Mouse (Mus musculus) G1E (cell line): ENCODE results near the gene Zbtb8a.

ENCODE experiments used
- CTCF ChIP-seq: IDR thresholded peaks from 2 replicates; pipeline ENCODE4 v1.5.1; 2012; ENCODE audit warnings: low read depth, low read length, inconsistent platforms, mixed read lengths
- GATA1 ChIP-seq: IDR thresholded peaks from 2 replicates; pipeline ENCODE4 v1.6.1; 2012; ENCODE audit warnings: borderline replicate concordance, low read length, inconsistent platforms, mixed read lengths
- TAL1 ChIP-seq: conservative IDR thresholded peaks from 2 replicates; pipeline ENCODE4 v1.6.1; 2012; ENCODE audit warnings: low read depth, low read length, inconsistent platforms, mixed read lengths

DNA sequence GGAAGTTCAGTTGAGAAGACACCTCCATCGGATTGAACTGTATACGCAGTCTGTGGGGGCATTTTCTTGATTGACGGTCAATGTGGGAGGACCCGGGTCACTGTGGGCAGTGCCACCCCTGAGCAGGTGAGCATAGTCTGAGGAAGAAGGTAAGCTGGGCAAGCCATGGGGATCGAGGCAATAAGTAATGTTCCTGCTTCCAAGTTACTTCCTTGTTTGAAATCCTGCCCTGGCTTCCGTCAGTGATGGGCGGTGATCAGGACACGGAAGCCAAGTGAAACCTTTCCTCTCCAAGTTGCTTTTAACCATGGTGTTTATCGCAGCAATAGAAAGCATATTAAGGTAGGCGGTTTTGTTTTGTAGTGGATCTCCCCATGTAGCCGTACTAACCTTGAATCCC is 7.8 kb upstream of the Zbtb8a start:
- TF ChIP-seq CTCF (no peak), TAL1 (no peak), GATA1 (no peak)
